Mouse (Mus musculus): ENCODE measurements at regions not wholly inside any gene's neighbourhood (a gene's known extent, or its start where the extent isn't known, plus 50 kb on each side); places are given as distances from the start of the nearest gene placed in this dataset.

DNA sequence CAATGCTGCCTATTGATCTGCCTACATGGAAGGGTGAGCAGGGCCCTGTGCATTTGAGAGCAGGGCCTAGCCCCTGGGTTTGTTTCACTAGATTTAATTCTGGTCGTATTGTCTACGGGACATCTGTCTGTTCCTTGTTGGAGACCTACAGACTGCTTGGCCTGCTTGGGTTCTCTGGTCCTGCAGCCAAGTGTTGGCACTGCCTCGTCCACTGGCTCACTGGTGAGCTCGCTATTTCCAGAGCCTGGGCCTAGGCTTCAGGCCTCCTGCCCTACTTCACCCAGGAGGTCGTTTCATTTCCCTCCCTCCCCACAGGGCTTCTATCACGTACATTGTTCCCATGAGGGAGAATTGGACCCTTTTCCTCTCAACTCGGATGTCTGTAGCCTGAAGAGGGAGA lies 62.2 kb upstream of the Blcap start:
- no peak for DNase-seq (ENCODE audit: low spot score in 2 of 2)

DNA sequence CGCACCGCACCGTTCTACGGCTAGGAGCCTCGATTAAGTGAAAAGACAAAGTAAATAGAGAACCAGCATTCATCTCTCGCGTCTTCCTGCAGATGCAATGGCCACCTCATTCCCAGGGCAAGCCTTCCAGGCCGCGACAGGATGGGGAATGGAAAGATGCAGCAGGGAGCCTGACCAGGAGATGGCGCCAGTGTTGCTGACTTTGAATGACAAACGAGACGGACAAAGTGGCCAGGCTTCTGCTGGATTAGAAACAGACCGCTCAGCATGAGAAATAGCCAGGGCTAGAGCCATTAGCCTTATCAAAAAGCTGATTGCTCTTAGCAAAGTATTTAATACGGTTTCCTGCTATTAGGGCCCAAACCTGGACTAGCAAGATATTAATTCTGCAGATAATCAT lies 64.6 kb upstream of the Blcap start:
- DNase-seq (ENCODE audit: low spot score in 2 of 2) = peak; percentile 74 to 88

- DNase-seq (ENCODE audit: low spot score in 2 of 2) = no peak
Observed at GRCm38 (mm10) chr2:157640873-157641272, 69.8 kb upstream of the Blcap start.

DNA sequence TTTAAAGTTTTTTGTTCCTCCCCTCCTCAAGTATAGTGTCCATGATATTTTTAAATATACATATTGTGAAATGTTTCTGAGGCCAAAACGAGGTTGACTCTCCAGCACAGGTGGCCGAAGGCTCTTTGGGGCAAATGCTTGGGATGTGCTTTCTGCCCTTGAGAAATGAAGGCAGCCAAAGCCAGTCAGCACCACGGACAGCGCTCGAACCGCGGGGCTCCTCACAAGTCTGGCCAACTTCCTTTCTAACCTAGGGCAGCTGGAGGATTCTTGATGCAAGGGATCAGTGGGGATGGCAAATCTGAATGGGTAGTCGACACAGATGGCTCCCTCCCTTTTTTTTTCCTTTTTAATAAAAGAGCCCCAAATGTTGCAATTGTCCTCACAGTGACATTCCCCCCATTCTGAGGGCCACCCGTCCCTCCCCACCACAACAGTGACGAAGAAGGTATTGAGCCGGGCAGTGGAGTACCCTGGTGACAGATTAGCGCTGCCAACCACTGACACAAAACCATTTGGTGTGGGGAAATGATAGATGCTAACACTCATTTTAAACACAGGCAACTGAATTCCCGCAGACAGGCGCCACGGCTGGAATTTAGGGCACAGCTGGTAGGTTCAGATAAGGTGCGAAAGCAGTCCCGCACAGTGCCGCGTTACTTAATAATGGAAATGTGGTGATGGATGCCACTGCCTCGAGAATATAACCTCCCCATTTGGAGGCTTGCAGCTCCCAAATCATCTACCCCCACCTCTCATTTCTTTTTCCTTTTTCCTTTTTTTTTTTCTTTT lies 73.4 kb upstream of the Ctnnbl1 start:
- no peak for DNase-seq (ENCODE audit: low spot score in 2 of 2)

DNA sequence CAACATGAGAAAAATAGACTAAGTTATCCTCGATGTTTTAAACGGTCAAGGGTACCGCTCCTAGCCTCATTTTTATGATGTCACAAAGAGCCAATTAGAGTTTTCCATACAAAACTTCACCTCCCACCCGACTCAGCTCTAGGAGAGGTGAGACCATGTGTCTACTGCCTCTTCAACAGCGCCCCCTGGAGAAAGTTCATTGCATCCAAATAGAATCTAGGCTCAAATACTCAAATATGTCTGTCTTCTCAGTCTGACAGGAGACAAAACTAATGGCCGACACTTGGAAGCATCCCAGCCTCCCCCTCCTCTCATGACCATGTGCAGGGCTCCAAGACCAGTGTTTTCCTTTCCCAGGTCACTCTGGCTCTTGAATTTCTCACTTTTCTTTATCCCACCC lies 72.7 kb upstream of the Ctnnbl1 start:
- DNase-seq (ENCODE audit: low spot score in 2 of 2) = no peak

- no peak for DNase-seq (ENCODE audit: low spot score in 2 of 2)
Observed at GRCm38 (mm10) chr2:157670191-157670590, 67.0 kb upstream of the Ctnnbl1 start.

GRCm38 (mm10) chr2:157674906-157675305 lies 62.3 kb upstream of the Ctnnbl1 start:
- DNase-seq (ENCODE audit: low spot score in 2 of 2) = no peak

- no peak for DNase-seq (ENCODE audit: low spot score in 2 of 2)
Observed at GRCm38 (mm10) chr2:157676396-157677176, 60.6 kb upstream of the Ctnnbl1 start.

DNA sequence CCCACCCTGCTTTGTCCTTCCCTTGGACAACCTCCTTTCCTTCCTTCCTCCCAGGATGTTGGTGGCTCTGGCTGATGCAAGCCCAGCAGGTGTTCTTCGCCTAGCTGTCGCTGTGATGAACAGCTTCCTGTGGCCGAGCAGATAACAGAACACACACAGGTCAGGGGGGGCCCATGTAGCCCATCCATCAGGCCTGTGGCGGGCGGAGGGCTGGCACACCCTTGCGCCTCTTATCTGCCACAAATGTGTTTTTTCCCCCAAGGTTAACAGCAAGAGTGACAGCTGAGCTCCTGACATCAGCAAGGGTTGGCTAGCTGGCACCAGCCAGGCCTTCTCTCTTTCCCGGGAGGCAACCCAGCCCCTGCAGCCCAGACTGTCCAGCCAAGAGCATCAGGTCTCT lies 59.9 kb upstream of the Ctnnbl1 start:
- DNase-seq (ENCODE audit: low spot score in 2 of 2) = no peak

DNA sequence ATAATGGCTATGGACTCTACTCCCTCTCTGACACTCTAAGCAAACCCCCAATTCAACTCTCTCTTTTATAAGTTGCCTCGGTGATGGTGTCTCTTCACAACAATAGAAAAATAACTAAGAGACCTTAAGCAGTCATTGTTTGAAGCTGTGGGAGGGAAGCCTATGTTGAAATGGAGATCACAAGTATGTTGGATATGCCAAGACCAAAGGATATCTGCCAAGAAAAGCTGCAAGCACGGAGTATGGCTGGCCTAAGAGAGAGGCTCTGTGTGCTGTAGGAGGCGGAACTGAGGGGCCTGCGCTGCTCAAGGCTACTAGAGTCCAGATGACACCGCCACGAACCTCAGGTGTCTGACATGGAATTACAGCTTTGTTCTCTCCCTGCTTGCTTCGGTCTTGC lies 55.3 kb upstream of the Ctnnbl1 start:
- DNase-seq (ENCODE audit: low spot score in 2 of 2) = no peak
